Comparison of ENCODE assay signal across 13 mouse cellular contexts in genomic region chr3:137608918-137609435, GRCm38 (mm10). TPM values are rescaled to one million over a fixed set of nuclear protein-coding genes. Genes with fewer than 3 reads are reported as not detected.
"Had no signal": no experiment of that assay in that cellular context is flagged by ENCODE, and none has a peak within 500 bp of the region (broad histone marks: within the 10 kb centered on the region; RNA-seq: fewer than 3 reads in every experiment).

No protein-coding gene starts in this region.

- H3K36me3 ChIP-seq: limb, embryonic 12.5 days; liver, embryonic 15.5 days; lung, embryonic 15.5 days; midbrain, embryonic 12.5 days; stomach, embryonic 15.5 days had no signal

- H3K4me2 ChIP-seq: limb, embryonic 12.5 days; liver, embryonic 15.5 days; lung, embryonic 15.5 days; midbrain, embryonic 12.5 days; stomach, embryonic 15.5 days had no signal

- H3K4me1 ChIP-seq: limb, embryonic 12.5 days; liver, embryonic 15.5 days; lung, embryonic 15.5 days; midbrain, embryonic 12.5 days; stomach, embryonic 15.5 days had no signal

- H3K27ac ChIP-seq: limb, embryonic 12.5 days; liver, embryonic 15.5 days; lung, embryonic 15.5 days; macrophage; midbrain, embryonic 12.5 days; stomach, embryonic 15.5 days had no signal

- H3K9ac ChIP-seq: limb, embryonic 12.5 days; liver, embryonic 15.5 days; lung, embryonic 15.5 days; midbrain, embryonic 12.5 days; stomach, embryonic 15.5 days had no signal

- H3K9me3 ChIP-seq: limb, embryonic 12.5 days; liver, embryonic 15.5 days; lung, embryonic 15.5 days; midbrain, embryonic 12.5 days; stomach, embryonic 15.5 days had no signal

- H3K27me3 ChIP-seq: limb, embryonic 12.5 days; liver, embryonic 15.5 days; lung, embryonic 15.5 days; midbrain, embryonic 12.5 days; stomach, embryonic 15.5 days had no signal

- H3K4me3 ChIP-seq: limb, embryonic 12.5 days; liver, embryonic 15.5 days; lung, embryonic 15.5 days; midbrain, embryonic 12.5 days; stomach, embryonic 15.5 days had no signal

- ATAC-seq: intestine, postnatal 0 days had no signal

- DNase-seq: kidney, adult 8-10 months; kidney, postnatal 25 days; lung, postnatal 14 days; right cerebral cortex, postnatal 14 days; thymus, postnatal 4 days had no signal

RNA-seq across cellular contexts. Expression of gene Ddit4l, which starts 12.4 kb away (rescaled TPM):
- total RNA-seq: megakaryocyte-erythroid progenitor cell, adult 5-6 weeks had no signal
- polyA plus RNA-seq: macrophage had no signal
